Mouse (Mus musculus) hindbrain, embryonic 13.5 days (tissue): ENCODE measurements at regions not wholly inside any gene's neighbourhood (a gene's known extent, or its start where the extent isn't known, plus 50 kb on each side); places are given as distances from the start of the nearest gene placed in this dataset.
"Not testable (repeated sequence)": the region's sequence is repeated elsewhere in the genome, so short reads cannot be mapped to it uniquely, and the experiment has no call there.

Experiments used
- ATAC-seq: fragments of 200-750 bp; cut with Nextera tagmentation; 2 replicates; pipeline ENCODE4 v1.8.0; 2017; ENCODE audit warnings: moderate TSS enrichment; ENCODE audit not compliant: low FRiP score
- H3K27ac ChIP-seq: fragments of 300-500 bp; sonication (generic); 2 replicates; pipeline ENCODE4 v1.5.1; 2015; ENCODE audit warnings: inconsistent platforms, mild to moderate bottlenecking, moderate library complexity
- H3K27me3 ChIP-seq: fragments of 300-500 bp; sonication (generic); 2 replicates; pipeline ENCODE4 v1.6.1; 2015; ENCODE audit warnings: mild to moderate bottlenecking, inconsistent platforms
- H3K36me3 ChIP-seq: fragments of 300-500 bp; sonication (generic); 2 replicates; pipeline ENCODE4 v1.6.1; 2015; ENCODE audit warnings: mild to moderate bottlenecking, inconsistent platforms
- H3K4me1 ChIP-seq: fragments of 300-500 bp; sonication (generic); replicated peaks from 2 replicates; pipeline ENCODE4 v1.6.1; 2015; ENCODE audit warnings: inconsistent platforms
- H3K4me2 ChIP-seq: fragments of 300-500 bp; sonication (generic); 2 replicates; pipeline ENCODE4 v1.6.1; 2015; ENCODE audit warnings: inconsistent platforms, mild to moderate bottlenecking, moderate library complexity
- H3K4me3 ChIP-seq: fragments of 300-500 bp; sonication (generic); 2 replicates; pipeline ENCODE4 v1.5.1; 2015; ENCODE audit warnings: mild to moderate bottlenecking, inconsistent platforms
- H3K9ac ChIP-seq: fragments of 300-500 bp; sonication (generic); 2 replicates; pipeline ENCODE4 v1.6.1; 2015; ENCODE audit warnings: mild to moderate bottlenecking, inconsistent platforms
- H3K9me3 ChIP-seq: fragments of 300-500 bp; sonication (generic); 2 replicates; pipeline ENCODE4 v1.6.1; 2016; ENCODE audit warnings: inconsistent platforms
- WGBS: fragments of 180-500 bp; shearing (Covaris S2); methylation state at CpG from one replicate; pipeline ENCODE4 v1.1.7; 2015; 5-methylcytosine and 5-hydroxymethylcytosine counted together

GRCm38 (mm10) chr9:27511161-27511560 lies 114.6 kb downstream of the Spata19 start:
- no peaks in the 10 kb centered on the region for H3K36me3 ChIP-seq
- no peaks in the 10 kb centered on the region for H3K9me3 ChIP-seq
- no peak for ATAC-seq
- no peak overlapping the region for H3K4me2 ChIP-seq
- H3K9ac ChIP-seq, result no peak overlapping the region
- H3K27me3 ChIP-seq, result no peaks in the 10 kb centered on the region
- 88% methylated on average over 2 of the region's 2 CpGs for WGBS
- H3K27ac ChIP-seq, result no peak overlapping the region
- no peak overlapping the region for H3K4me3 ChIP-seq
- H3K4me1 ChIP-seq, result no peaks in the 10 kb centered on the region

- Histone ChIP-seq H3K27me3 (no peaks in the 10 kb centered on the region), H3K36me3 (no peaks in the 10 kb centered on the region), H3K4me2 (no peak overlapping the region), H3K9ac (no peak overlapping the region), H3K9me3 (no peaks in the 10 kb centered on the region), H3K4me1 (peaks cover 3% of the 10 kb centered on the region), H3K27ac (no peak overlapping the region), H3K4me3 (no peak overlapping the region)
- no peak for ATAC-seq
- WGBS, result 93% methylated on average over 4 of the region's 4 CpGs
Observed at GRCm38 (mm10) chr9:27515427-27516110, 119.0 kb downstream of the Spata19 start.

GRCm38 (mm10) chr9:27518031-27518430 lies 121.4 kb downstream of the Spata19 start:
- no peak for ATAC-seq
- H3K27ac ChIP-seq, result no peak overlapping the region
- H3K9ac ChIP-seq, result no peak overlapping the region
- H3K36me3 ChIP-seq, result no peaks in the 10 kb centered on the region
- peaks cover 4% of the 10 kb centered on the region for H3K4me1 ChIP-seq
- no peaks in the 10 kb centered on the region for H3K27me3 ChIP-seq
- H3K4me3 ChIP-seq, result no peak overlapping the region
- H3K4me2 ChIP-seq, result no peak overlapping the region
- 65% methylated on average over 4 of the region's 4 CpGs for WGBS
- no peaks in the 10 kb centered on the region for H3K9me3 ChIP-seq

GRCm38 (mm10) chr9:27519711-27520110 lies 123.1 kb downstream of the Spata19 start:
- Histone ChIP-seq H3K36me3 (no peaks in the 10 kb centered on the region), H3K9ac (no peak overlapping the region), H3K4me3 (no peak overlapping the region), H3K4me1 (peaks cover 9% of the 10 kb centered on the region), H3K4me2 (no peak overlapping the region), H3K27me3 (no peaks in the 10 kb centered on the region), H3K27ac (no peak overlapping the region), H3K9me3 (no peaks in the 10 kb centered on the region)
- no peak for ATAC-seq
- WGBS, result 47% methylated on average over 5 of the region's 5 CpGs

DNA sequence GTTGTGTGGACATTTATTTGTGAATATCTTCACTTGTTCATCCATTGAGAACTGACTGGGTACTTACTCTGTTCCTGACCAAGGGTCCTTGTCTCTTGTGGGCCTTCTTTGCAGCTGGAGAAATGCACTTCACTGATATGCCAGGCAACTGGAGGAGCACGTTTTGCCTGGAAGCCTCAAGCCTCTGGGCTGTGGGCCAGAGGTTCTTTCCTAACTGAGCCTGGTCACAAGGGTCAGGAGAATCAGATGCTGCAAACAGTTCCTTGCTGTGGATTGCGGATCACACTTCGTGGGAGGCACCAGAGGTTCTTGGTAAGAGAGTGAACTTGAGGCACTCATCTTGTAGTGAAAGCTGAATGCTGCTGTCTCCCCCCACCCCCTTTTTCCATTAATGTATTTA lies 124.6 kb downstream of the Spata19 start:
- Histone ChIP-seq H3K4me1 (peaks cover 9% of the 10 kb centered on the region), H3K27me3 (no peaks in the 10 kb centered on the region), H3K4me3 (no peak overlapping the region), H3K9ac (no peak overlapping the region), H3K36me3 (no peaks in the 10 kb centered on the region), H3K9me3 (no peaks in the 10 kb centered on the region), H3K4me2 (no peak overlapping the region), H3K27ac (no peak overlapping the region)
- no peak for ATAC-seq
- WGBS, result 76% methylated on average over 3 of the region's 3 CpGs

- Histone ChIP-seq H3K36me3 (no peaks in the 10 kb centered on the region), H3K4me1 (peaks cover 6% of the 10 kb centered on the region; the same call in 1 of the 2 replicates), H3K4me3 (no peak overlapping the region), H3K27ac (no peak overlapping the region), H3K9ac (no peak overlapping the region), H3K27me3 (no peaks in the 10 kb centered on the region), H3K4me2 (no peak overlapping the region), H3K9me3 (no peaks in the 10 kb centered on the region)
- no peak for ATAC-seq
- 86% methylated on average over 3 of the region's 3 CpGs for WGBS
Observed at GRCm38 (mm10) chr9:27526681-27527080, 130.1 kb downstream of the Spata19 start.

- Histone ChIP-seq H3K4me1 (no peaks in the 10 kb centered on the region; the same call in 1 of the 2 replicates), H3K4me3 (no peak overlapping the region), H3K9ac (no peak overlapping the region), H3K27me3 (no peaks in the 10 kb centered on the region), H3K36me3 (no peaks in the 10 kb centered on the region), H3K9me3 (no peaks in the 10 kb centered on the region), H3K27ac (no peak overlapping the region), H3K4me2 (no peak overlapping the region)
- WGBS, result 55% methylated on average over 5 of the region's 5 CpGs
- ATAC-seq, result no peak
Observed at GRCm38 (mm10) chr9:27538480-27538879, 141.9 kb downstream of the Spata19 start.

GRCm38 (mm10) chr9:27541585-27542151 lies 145.1 kb downstream of the Spata19 start:
- no peak overlapping the region for H3K9ac ChIP-seq
- no peak overlapping the region for H3K4me3 ChIP-seq
- no peak for ATAC-seq
- H3K4me2 ChIP-seq, result no peak overlapping the region
- WGBS, result 83% methylated on average over 2 of the region's 2 CpGs
- H3K36me3 ChIP-seq, result no peaks in the 10 kb centered on the region
- H3K27ac ChIP-seq, result no peak overlapping the region
- no peaks in the 10 kb centered on the region for H3K27me3 ChIP-seq
- H3K9me3 ChIP-seq, result no peaks in the 10 kb centered on the region
- no peaks in the 10 kb centered on the region; the same call in 1 of the 2 replicates for H3K4me1 ChIP-seq

GRCm38 (mm10) chr9:27554697-27555096 lies 158.1 kb downstream of the Spata19 start:
- not testable (repeated sequence) for H3K4me1 ChIP-seq, H3K27ac ChIP-seq, ATAC-seq, H3K36me3 ChIP-seq, H3K9me3 ChIP-seq, H3K4me3 ChIP-seq, H3K27me3 ChIP-seq, H3K4me2 ChIP-seq, H3K9ac ChIP-seq

DNA sequence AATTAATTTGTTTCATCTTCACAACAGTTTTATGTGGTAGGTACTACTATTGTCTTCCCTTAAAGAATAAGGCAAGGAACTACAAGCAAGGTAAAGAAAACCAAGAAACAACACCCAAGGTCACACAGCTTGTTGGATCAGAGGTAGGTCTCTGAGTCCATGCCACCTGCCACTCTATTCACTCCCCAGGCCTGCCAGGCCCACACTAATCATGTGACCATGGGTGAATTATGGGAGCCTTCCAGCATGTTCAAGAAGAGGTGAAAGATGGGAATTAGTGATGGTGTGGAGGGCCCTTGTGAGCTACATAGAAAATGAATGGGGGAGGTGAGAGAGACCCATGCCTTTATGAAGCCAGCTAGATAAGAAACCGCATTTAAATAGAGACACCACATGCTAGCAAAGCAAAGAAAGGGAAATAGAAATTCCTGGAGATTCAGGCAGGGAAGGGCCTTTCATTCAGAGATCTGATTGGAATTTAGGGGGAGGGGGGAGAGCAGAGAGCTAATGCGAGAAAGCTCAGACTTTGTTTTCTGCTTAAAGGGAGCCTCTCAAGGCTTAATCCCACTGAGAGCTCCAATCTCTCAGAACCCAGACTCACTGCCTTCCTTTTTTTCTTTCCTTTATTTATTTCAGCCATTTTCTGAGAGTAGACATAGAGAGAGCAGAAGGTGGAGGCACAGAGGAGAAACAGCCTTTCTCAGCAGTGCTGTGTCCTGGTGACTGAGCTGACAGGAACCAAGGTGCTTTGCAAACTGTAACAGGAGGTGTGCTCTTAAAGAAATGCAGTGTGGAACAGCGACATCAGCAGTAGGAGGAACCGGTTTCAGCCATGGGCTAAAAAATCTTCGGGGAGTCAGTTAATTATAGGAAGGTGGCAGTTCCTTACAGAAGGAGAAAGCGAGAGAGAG lies 160.0 kb downstream of the Spata19 start:
- no peaks in the 10 kb centered on the region for H3K36me3 ChIP-seq
- no peaks in the 10 kb centered on the region for H3K27me3 ChIP-seq
- H3K4me1 ChIP-seq, result peaks cover 8% of the 10 kb centered on the region
- no peak overlapping the region for H3K4me3 ChIP-seq
- ATAC-seq, result no peak
- no peaks in the 10 kb centered on the region for H3K9me3 ChIP-seq
- no peak overlapping the region for H3K4me2 ChIP-seq
- peak overlapping the region; percentile 35; the same call in 1 of the 2 replicates for H3K27ac ChIP-seq
- H3K9ac ChIP-seq, result no peak overlapping the region
- 22% methylated on average over 6 of the region's 6 CpGs for WGBS

DNA sequence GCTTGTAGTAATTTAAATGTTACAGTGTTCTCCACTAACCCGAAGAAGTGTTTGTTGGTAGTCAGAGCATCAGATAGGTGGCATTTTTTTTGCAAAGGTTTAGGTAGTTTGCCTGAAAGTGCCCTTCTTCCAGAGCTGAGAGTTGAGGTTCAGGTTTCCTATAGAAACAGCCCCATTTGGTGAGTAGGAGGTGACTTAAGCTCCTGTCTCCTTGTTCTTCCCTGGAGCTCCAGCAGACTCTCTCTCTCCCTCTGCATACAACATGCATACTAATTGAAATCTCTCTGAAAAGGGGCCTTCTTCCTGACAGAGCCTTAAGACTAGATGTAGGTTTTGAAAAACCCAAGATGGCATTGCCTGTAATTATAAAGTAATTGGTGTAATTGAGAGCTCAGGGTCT lies 161.3 kb downstream of the Spata19 start:
- WGBS, result 70% methylated on average over 1 of the region's 1 CpGs
- H3K4me2 ChIP-seq, result no peak overlapping the region

DNA sequence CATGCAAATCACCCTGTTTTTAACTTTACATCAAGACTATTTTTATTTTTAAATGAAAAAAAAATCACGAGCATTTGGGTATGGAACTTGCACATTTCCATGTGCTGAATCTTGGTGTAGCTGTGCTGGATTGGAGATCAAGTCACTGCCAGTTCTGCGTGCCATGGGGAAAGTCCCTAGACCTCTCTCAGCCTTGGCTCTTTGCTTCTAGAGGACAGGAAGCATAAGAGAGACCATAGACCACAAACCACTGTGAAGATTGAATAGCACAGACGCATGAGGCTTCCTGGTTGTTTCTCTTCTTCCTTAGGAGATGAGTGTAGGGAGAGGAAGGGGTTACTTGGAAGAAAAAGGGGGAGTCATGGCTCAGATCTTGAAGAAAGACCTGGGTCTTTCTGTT lies 161.7 kb downstream of the Spata19 start:
- no peak overlapping the region for H3K9ac ChIP-seq
- peaks cover 5% of the 10 kb centered on the region; the same call in 1 of the 2 replicates for H3K9me3 ChIP-seq
- H3K4me3 ChIP-seq, result no peak overlapping the region
- H3K27ac ChIP-seq, result no peak overlapping the region
- no peak for ATAC-seq
- peaks cover 8% of the 10 kb centered on the region for H3K4me1 ChIP-seq
- H3K36me3 ChIP-seq, result no peaks in the 10 kb centered on the region
- WGBS, result 86% methylated on average over 3 of the region's 3 CpGs
- no peaks in the 10 kb centered on the region for H3K27me3 ChIP-seq
- H3K4me2 ChIP-seq, result no peak overlapping the region

More for the DNA sequence above, 161.3 kb downstream of the Spata19 start:
- H3K27me3 ChIP-seq, result no peaks in the 10 kb centered on the region
- H3K36me3 ChIP-seq, result no peaks in the 10 kb centered on the region
- peaks cover 8% of the 10 kb centered on the region for H3K4me1 ChIP-seq
- no peak overlapping the region for H3K4me3 ChIP-seq
- no peak for ATAC-seq
- H3K9ac ChIP-seq, result no peak overlapping the region
- H3K27ac ChIP-seq, result no peak overlapping the region
- peaks cover 5% of the 10 kb centered on the region; the same call in 1 of the 2 replicates for H3K9me3 ChIP-seq
